Mouse (Mus musculus) lung, postnatal 0 days (tissue): ENCODE measurements around the gene Icam5. TPM values are rescaled to one million over a fixed set of nuclear protein-coding genes. Genes with fewer than 3 reads are reported as not detected.
A peak's percentile ranks its signal among the peaks of the same experiment; 100 is the strongest.

ENCODE experiments used
- ATAC-seq: fragments of 200-750 bp; cut with Nextera tagmentation; 2 replicates; pipeline ENCODE4 v1.8.0; 2017; ENCODE audit warnings: moderate library complexity
- DNase-seq: peaks from one replicate; pipeline ENCODE4 v3.0.0-alpha.2; 2016; ENCODE audit warnings: low spot score
- H3K27ac ChIP-seq: fragments of 300-500 bp; sonication (generic); 2 replicates; pipeline ENCODE4 v1.5.1; 2014; ENCODE audit warnings: antibody characterized with exemption, mild to moderate bottlenecking, low read length, mixed read lengths
- H3K27me3 ChIP-seq: fragments of 300-500 bp; sonication (generic); replicated peaks from 2 replicates; pipeline ENCODE4 v1.6.1; 2014; ENCODE audit warnings: low read length, mixed read lengths; ENCODE audit not compliant: insufficient read depth
- H3K36me3 ChIP-seq: fragments of 300-500 bp; sonication (generic); 2 replicates; pipeline ENCODE4 v1.6.1; 2014; ENCODE audit warnings: low read length, mixed read lengths; ENCODE audit not compliant: insufficient read depth
- H3K4me1 ChIP-seq: fragments of 300-500 bp; sonication (generic); 2 replicates; pipeline ENCODE4 v1.6.1; 2014; ENCODE audit warnings: antibody characterized with exemption, low read depth, low read length, mixed read lengths; ENCODE audit not compliant: insufficient read depth
- H3K4me2 ChIP-seq: fragments of 300-500 bp; sonication (generic); replicated peaks from 2 replicates; pipeline ENCODE4 v1.6.1; 2014; ENCODE audit warnings: low read depth, mild to moderate bottlenecking, low read length, moderate library complexity, mixed read lengths
- H3K4me3 ChIP-seq: fragments of 300-500 bp; sonication (generic); 2 replicates; pipeline ENCODE4 v1.5.1; 2014; ENCODE audit warnings: low read depth, low read length
- H3K9ac ChIP-seq: fragments of 300-500 bp; sonication (generic); replicated peaks from 2 replicates; pipeline ENCODE4 v1.6.1; 2014; ENCODE audit warnings: low read depth, mild to moderate bottlenecking
- H3K9me3 ChIP-seq: fragments of 300-500 bp; sonication (generic); 2 replicates; pipeline ENCODE4 v1.6.1; 2016; ENCODE audit warnings: low read length, mixed read lengths
- CTCF ChIP-seq: IDR thresholded peaks from 2 replicates; pipeline ENCODE4 v1.5.1; 2016; ENCODE audit warnings: antibody characterized with exemption, mild to moderate bottlenecking
- EP300 ChIP-seq: IDR thresholded peaks from 2 replicates; pipeline ENCODE4 v1.6.1; 2016; ENCODE audit warnings: antibody characterized with exemption, mild to moderate bottlenecking, control low read depth
- WGBS: fragments of 180-500 bp; shearing (Covaris S2); extraction: QIAGEN DNeasy Blood & Tissue Kit; methylation state at CpG from one replicate; pipeline ENCODE4 v1.1.7; 2014; 5-methylcytosine and 5-hydroxymethylcytosine counted together
- microRNA counts: library from miRNA; unstranded; fragments of <30 nt; microRNA quantifications from one replicate; lab custom pipeline; 2015
- microRNA-seq: library from miRNA; unstranded; fragments of <30 nt; microRNA quantifications from one replicate; pipeline ENCODE4, GENCODE M21; 2016
- polyA plus RNA-seq: library from polyadenylated mRNA; unstranded; fragments of >200 nt; fragmentation: Nextera tagmentation; extraction: Ambion mirVana; gene quantifications from 2 replicates; pipeline ENCODE4 v1.2.1, GENCODE M21; 2015

The Icam5 gene
- polyA plus RNA-seq, 1 experiment from 2014 or later, result 0.18 TPM

DNA sequence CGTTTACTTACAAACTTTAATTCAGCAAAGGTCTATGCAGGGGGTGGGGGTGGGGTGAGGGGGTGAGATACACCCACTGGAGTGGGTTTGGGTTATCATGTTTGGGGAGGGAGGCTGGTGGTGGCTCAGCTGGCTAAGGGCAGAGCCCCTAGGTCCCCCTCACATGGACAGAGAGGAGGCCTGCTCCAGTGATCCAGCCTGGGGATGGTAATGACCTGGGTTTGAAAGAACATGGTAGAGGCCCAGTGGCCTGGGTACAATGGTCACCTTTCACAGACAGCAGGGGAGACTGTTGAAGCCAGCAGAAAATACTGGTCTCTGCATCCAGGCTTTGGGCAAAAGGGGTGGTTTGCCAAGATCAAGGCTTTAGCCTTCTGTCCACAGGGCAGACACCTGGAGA is 42.3 kb downstream of the Icam5 start:
- H3K4me2 ChIP-seq, result 0 out of 2 replicates have a peak overlapping the region, but pooled peaks have one; percentile 96
- H3K27ac ChIP-seq, result peak overlapping the region; percentile 63; the same call in 1 of the 2 replicates
- ATAC-seq, result no peak
- DNase-seq, result no peak
- peaks cover 29% of the 10 kb centered on the region; the same call in 1 of the 2 replicates for H3K36me3 ChIP-seq
- H3K4me3 ChIP-seq, result no peak overlapping the region
- H3K4me1 ChIP-seq, result no peaks in the 10 kb centered on the region
- H3K27me3 ChIP-seq, result no peaks in the 10 kb centered on the region
- TF ChIP-seq EP300, result no peak
- no peak for TF ChIP-seq CTCF
- H3K9me3 ChIP-seq, result no peaks in the 10 kb centered on the region
- 86% methylated on average over 1 of the region's 1 CpGs for WGBS
- H3K9ac ChIP-seq, result no peak overlapping the region

DNA sequence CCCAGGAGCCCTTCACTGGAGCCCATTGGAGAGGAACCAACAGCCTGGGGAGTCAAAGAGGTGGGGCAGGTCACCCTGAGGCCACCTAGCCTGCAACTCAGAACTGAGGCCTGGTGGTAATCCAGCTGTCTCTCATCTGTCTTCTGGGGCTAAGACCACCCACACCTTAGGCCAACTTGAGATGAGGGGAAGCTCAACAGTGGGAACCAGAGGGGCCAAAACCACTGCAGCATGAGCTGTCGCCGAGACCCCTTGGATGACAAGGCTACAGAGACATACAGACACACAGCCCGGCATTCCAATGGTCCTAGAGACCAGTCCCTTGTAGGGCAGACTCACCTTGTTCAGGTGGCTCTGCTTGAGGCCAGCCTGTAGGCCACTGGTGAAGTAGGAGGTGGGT is 43.8 kb downstream of the Icam5 start:
- no peak for DNase-seq
- Histone ChIP-seq H3K4me3 (no peak overlapping the region), H3K27ac (no peak overlapping the region), H3K9ac (no peak overlapping the region), H3K27me3 (no peaks in the 10 kb centered on the region), H3K9me3 (no peaks in the 10 kb centered on the region), H3K4me2 (no peak overlapping the region), H3K36me3 (peaks cover 42% of the 10 kb centered on the region), H3K4me1 (no peaks in the 10 kb centered on the region)
- TF ChIP-seq CTCF (no peak), EP300 (no peak)
- no peak for ATAC-seq
- 76% methylated on average over 3 of the region's 3 CpGs for WGBS

DNA sequence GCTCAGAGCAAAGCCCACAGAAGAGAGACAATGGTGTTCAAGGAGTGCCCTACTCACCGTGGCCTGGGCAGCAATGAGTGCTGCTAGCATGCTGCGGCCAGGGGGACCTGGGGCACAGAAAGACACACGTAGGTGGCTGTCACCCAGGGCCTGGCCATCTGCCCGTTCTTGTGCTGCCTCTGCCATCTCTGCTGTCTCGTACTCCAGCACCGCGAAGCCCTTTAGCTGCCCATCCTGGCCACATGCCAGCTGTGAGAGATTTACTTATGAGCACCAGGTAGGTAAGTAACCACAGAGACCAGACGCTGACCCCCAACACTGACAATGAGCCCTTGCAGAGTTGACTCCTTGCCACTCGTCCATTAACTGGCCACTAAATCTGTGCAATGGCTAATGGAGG is 49.3 kb downstream of the Icam5 start:
- Histone ChIP-seq H3K9ac (no peak overlapping the region), H3K27ac (no peak overlapping the region), H3K36me3 (peaks cover 70% of the 10 kb centered on the region), H3K4me3 (no peak overlapping the region), H3K4me2 (no peak overlapping the region), H3K27me3 (no peaks in the 10 kb centered on the region), H3K9me3 (no peaks in the 10 kb centered on the region), H3K4me1 (no peaks in the 10 kb centered on the region)
- no peak for TF ChIP-seq CTCF
- TF ChIP-seq EP300, result no peak
- WGBS, result 76% methylated on average over 9 of the region's 9 CpGs
- ATAC-seq (no peak), DNase-seq (no peak)

DNA sequence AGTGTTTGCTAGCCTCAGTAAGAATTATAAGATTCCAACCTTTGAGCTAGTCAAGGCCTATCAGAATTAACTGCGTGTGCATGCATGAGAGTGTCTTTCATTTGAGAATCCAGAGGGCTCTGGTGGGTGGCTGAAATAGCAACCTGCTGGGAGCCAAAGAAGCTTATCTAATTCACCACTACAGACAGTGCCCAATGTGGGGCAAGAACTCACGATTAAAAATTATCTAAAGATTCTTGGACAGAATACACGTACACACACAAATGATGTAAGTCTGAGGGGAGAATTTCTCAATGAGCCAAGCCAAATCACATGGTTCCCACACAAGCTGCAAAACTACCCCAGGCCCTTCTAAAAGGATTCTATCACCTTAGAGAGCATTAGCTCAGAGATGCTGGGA is 51.5 kb downstream of the Icam5 start:
- no peak overlapping the region for H3K9ac ChIP-seq
- ATAC-seq (no peak), DNase-seq (no peak)
- TF ChIP-seq CTCF, result no peak
- no peak for TF ChIP-seq EP300
- peaks cover 68% of the 10 kb centered on the region for H3K36me3 ChIP-seq
- no peak overlapping the region for H3K4me2 ChIP-seq
- H3K9me3 ChIP-seq, result no peaks in the 10 kb centered on the region
- no peaks in the 10 kb centered on the region for H3K27me3 ChIP-seq
- no peak overlapping the region for H3K27ac ChIP-seq
- no peaks in the 10 kb centered on the region for H3K4me1 ChIP-seq
- 63% methylated on average over 3 of the region's 3 CpGs for WGBS
- H3K4me3 ChIP-seq, result no peak overlapping the region

MicroRNAs encoded within 50 kb of the gene (microRNA counts, 519-probe panel; counts per million panel counts)
- not detected for microRNA mmu-miR-1900 (lab: Ali Mortazavi, UCI)

Small RNA genes lying within 50 kb of the gene (microRNA-seq; reads per million reads assigned to microRNA genes)
- not detected for gene Mir1900
- gene Mir7082, result not detected

Other genes with a start within 250 kb of the Icam5 start
- gene Col5a3, start 217.0 kb upstream of the Icam5 start, polyA plus RNA-seq, result 0.44 and 0.56 TPM in 2 replicates
- gene Rdh8, start 213.6 kb upstream of the Icam5 start, polyA plus RNA-seq, result not detected in 2 replicates
- 9.3 and 12.3 TPM in 2 replicates for gene A230050P20Rik, start 163.4 kb upstream of the Icam5 start, polyA plus RNA-seq
- gene Angptl6, start 152.3 kb upstream of the Icam5 start, polyA plus RNA-seq, result 3.2 and 3.3 TPM in 2 replicates
- gene Ppan, start 143.9 kb upstream of the Icam5 start, polyA plus RNA-seq, result 20.9 and 22.1 TPM in 2 replicates
- 174 and 177 TPM in 2 replicates for gene Eif3g, start 133.4 kb upstream of the Icam5 start, polyA plus RNA-seq
- 14.5 and 15.5 TPM in 2 replicates for gene Dnmt1, start 72.2 kb upstream of the Icam5 start, polyA plus RNA-seq
- 60.8 and 62.3 TPM in 2 replicates for gene S1pr2, start 55.3 kb upstream of the Icam5 start, polyA plus RNA-seq
- gene Mrpl4, start 29.3 kb upstream of the Icam5 start, polyA plus RNA-seq, result 112 and 125 TPM in 2 replicates
- gene Icam1, start 16.1 kb upstream of the Icam5 start, polyA plus RNA-seq, result 236 and 352 TPM in 2 replicates
- gene Icam4, start 2.7 kb upstream of the Icam5 start, polyA plus RNA-seq, result 3.3 and 3.8 TPM in 2 replicates
- gene Zglp1, start 35.0 kb downstream of the Icam5 start, polyA plus RNA-seq, result 0.51 TPM in 1 of 2 replicates, not detected in the other
- gene Gm49373, start 41.0 kb downstream of the Icam5 start, polyA plus RNA-seq, result 0.11 TPM in 1 of 2 replicates, not detected in the other
- 36.7 and 40.9 TPM in 2 replicates for gene Fdx1l, start 41.5 kb downstream of the Icam5 start, polyA plus RNA-seq
- 0.60 and 0.69 TPM in 2 replicates for gene Gm38431, start 59.9 kb downstream of the Icam5 start, polyA plus RNA-seq
- gene Raver1, start 59.9 kb downstream of the Icam5 start, polyA plus RNA-seq, result 15.3 and 16.8 TPM in 2 replicates
- gene Tyk2, start 99.2 kb downstream of the Icam5 start, polyA plus RNA-seq, result 10.9 and 12.5 TPM in 2 replicates
- gene Cdc37, start 117.9 kb downstream of the Icam5 start, polyA plus RNA-seq, result 165 and 171 TPM in 2 replicates
- 3.9 and 4.7 TPM in 2 replicates for gene Pde4a, start 133.6 kb downstream of the Icam5 start, polyA plus RNA-seq
- gene Keap1, start 207.3 kb downstream of the Icam5 start, polyA plus RNA-seq, result 44.7 and 45.9 TPM in 2 replicates
- 0.12 and 0.13 TPM in 2 replicates for gene S1pr5, start 216.4 kb downstream of the Icam5 start, polyA plus RNA-seq
- 36.4 and 40.0 TPM in 2 replicates for gene Atg4d, start 233.2 kb downstream of the Icam5 start, polyA plus RNA-seq